Mouse (Mus musculus) hindbrain, embryonic 13.5 days (tissue): ENCODE data around the gene Axl. TPM values are rescaled to one million over a fixed set of nuclear protein-coding genes. Genes with fewer than 3 reads are reported as not detected.

ENCODE experiments used
- ATAC-seq: fragments of 200-750 bp; cut with Nextera tagmentation; 2 replicates; pipeline ENCODE4 v1.8.0; 2017; ENCODE audit warnings: moderate TSS enrichment; ENCODE audit not compliant: low FRiP score
- H3K27ac ChIP-seq: fragments of 300-500 bp; sonication (generic); 2 replicates; pipeline ENCODE4 v1.5.1; 2015; ENCODE audit warnings: inconsistent platforms, mild to moderate bottlenecking, moderate library complexity
- H3K27me3 ChIP-seq: fragments of 300-500 bp; sonication (generic); 2 replicates; pipeline ENCODE4 v1.6.1; 2015; ENCODE audit warnings: mild to moderate bottlenecking, inconsistent platforms
- H3K36me3 ChIP-seq: fragments of 300-500 bp; sonication (generic); 2 replicates; pipeline ENCODE4 v1.6.1; 2015; ENCODE audit warnings: mild to moderate bottlenecking, inconsistent platforms
- H3K4me1 ChIP-seq: fragments of 300-500 bp; sonication (generic); replicated peaks from 2 replicates; pipeline ENCODE4 v1.6.1; 2015; ENCODE audit warnings: inconsistent platforms
- H3K4me2 ChIP-seq: fragments of 300-500 bp; sonication (generic); 2 replicates; pipeline ENCODE4 v1.6.1; 2015; ENCODE audit warnings: inconsistent platforms, mild to moderate bottlenecking, moderate library complexity
- H3K4me3 ChIP-seq: fragments of 300-500 bp; sonication (generic); 2 replicates; pipeline ENCODE4 v1.5.1; 2015; ENCODE audit warnings: mild to moderate bottlenecking, inconsistent platforms
- H3K9ac ChIP-seq: fragments of 300-500 bp; sonication (generic); 2 replicates; pipeline ENCODE4 v1.6.1; 2015; ENCODE audit warnings: mild to moderate bottlenecking, inconsistent platforms
- H3K9me3 ChIP-seq: fragments of 300-500 bp; sonication (generic); 2 replicates; pipeline ENCODE4 v1.6.1; 2016; ENCODE audit warnings: inconsistent platforms
- WGBS: fragments of 180-500 bp; shearing (Covaris S2); methylation state at CpG from one replicate; pipeline ENCODE4 v1.1.7; 2015; 5-methylcytosine and 5-hydroxymethylcytosine counted together
- polyA plus RNA-seq: library from polyadenylated mRNA; unstranded; fragments of >200 nt; fragmentation: Nextera tagmentation; extraction: Ambion mirVana; gene quantifications from 2 replicates; pipeline ENCODE4 v1.2.1, GENCODE M21; 2015

Gene Axl
- 21.9 and 22.2 TPM in 2 replicates for polyA plus RNA-seq

- Histone ChIP-seq H3K27ac (0 out of 2 replicates have a peak within 1 kb of the TSS, but pooled peaks have one; percentile 30), H3K9ac (peak within 1 kb of the TSS; percentile 66), H3K36me3 (no peaks in the 10 kb centered on the region), H3K4me2 (peak within 1 kb of the TSS; percentile 63), H3K27me3 (no peaks in the 10 kb centered on the region), H3K4me3 (peak within 1 kb of the TSS; percentile 42), H3K4me1 (peaks cover 19% of the 10 kb centered on the region), H3K9me3 (no peaks in the 10 kb centered on the region)
- WGBS = under 1% methylated on average over 24 of the region's 30 CpGs
- ATAC-seq = peak; percentile 85
These were observed at the start of gene Axl for GRCm38 (mm10) chr7:25788220-25789128. Axl (minus strand) TSS chr7:25788705.

- H3K4me2 ChIP-seq = no peak overlapping the region
- no peaks in the 10 kb centered on the region for H3K36me3 ChIP-seq
- no peaks in the 10 kb centered on the region for H3K4me1 ChIP-seq
- no peaks in the 10 kb centered on the region for H3K27me3 ChIP-seq
- WGBS = 82% methylated on average over 10 of the region's 10 CpGs
- ATAC-seq = no peak
- H3K4me3 ChIP-seq = no peak overlapping the region
- H3K27ac ChIP-seq = no peak overlapping the region
- no peak overlapping the region for H3K9ac ChIP-seq
- no peaks in the 10 kb centered on the region for H3K9me3 ChIP-seq
These were observed 46.8 kb upstream of the Axl start for GRCm38 (mm10) chr7:25835188-25835891.

GRCm38 (mm10) chr7:25831557-25832530, 43.3 kb upstream of the Axl start:
- H3K27me3 ChIP-seq = no peaks in the 10 kb centered on the region
- no peak overlapping the region for H3K9ac ChIP-seq
- no peak overlapping the region for H3K4me2 ChIP-seq
- WGBS = 80% methylated on average over 10 of the region's 10 CpGs
- H3K27ac ChIP-seq = no peak overlapping the region
- no peaks in the 10 kb centered on the region for H3K9me3 ChIP-seq
- no peak overlapping the region for H3K4me3 ChIP-seq
- H3K36me3 ChIP-seq = no peaks in the 10 kb centered on the region
- ATAC-seq = no peak
- H3K4me1 ChIP-seq = no peaks in the 10 kb centered on the region

GRCm38 (mm10) chr7:25830251-25830650, 41.7 kb upstream of the Axl start:
- Histone ChIP-seq H3K4me2 (no peak overlapping the region), H3K27ac (no peak overlapping the region), H3K4me3 (no peak overlapping the region), H3K27me3 (no peaks in the 10 kb centered on the region), H3K9me3 (no peaks in the 10 kb centered on the region), H3K9ac (no peak overlapping the region), H3K36me3 (no peaks in the 10 kb centered on the region), H3K4me1 (no peaks in the 10 kb centered on the region)
- ATAC-seq = no peak
- 80% methylated on average over 2 of the region's 2 CpGs for WGBS

GRCm38 (mm10) chr7:25827199-25827598, 38.7 kb upstream of the Axl start:
- Histone ChIP-seq H3K9ac (no peak overlapping the region), H3K4me2 (no peak overlapping the region), H3K27ac (no peak overlapping the region), H3K9me3 (no peaks in the 10 kb centered on the region), H3K36me3 (no peaks in the 10 kb centered on the region), H3K4me3 (no peak overlapping the region), H3K27me3 (no peaks in the 10 kb centered on the region), H3K4me1 (no peaks in the 10 kb centered on the region)
- ATAC-seq = no peak
- 82% methylated on average over 3 of the region's 3 CpGs for WGBS

- no peak overlapping the region for H3K9ac ChIP-seq
- no peak for ATAC-seq
- no peaks in the 10 kb centered on the region for H3K4me1 ChIP-seq
- H3K9me3 ChIP-seq = no peaks in the 10 kb centered on the region
- H3K36me3 ChIP-seq = no peaks in the 10 kb centered on the region
- H3K4me3 ChIP-seq = no peak overlapping the region
- H3K4me2 ChIP-seq = no peak overlapping the region
- 88% methylated on average over 6 of the region's 6 CpGs for WGBS
- H3K27ac ChIP-seq = no peak overlapping the region
- H3K27me3 ChIP-seq = no peaks in the 10 kb centered on the region
These were observed 37.5 kb upstream of the Axl start for GRCm38 (mm10) chr7:25826029-25826428.

GRCm38 (mm10) chr7:25825043-25825442, 36.5 kb upstream of the Axl start:
- H3K9me3 ChIP-seq = no peaks in the 10 kb centered on the region
- 55% methylated on average over 9 of the region's 9 CpGs for WGBS
- no peaks in the 10 kb centered on the region for H3K27me3 ChIP-seq
- H3K9ac ChIP-seq = no peak overlapping the region
- H3K36me3 ChIP-seq = no peaks in the 10 kb centered on the region
- no peaks in the 10 kb centered on the region for H3K4me1 ChIP-seq
- no peak overlapping the region for H3K4me2 ChIP-seq
- ATAC-seq = no peak
- H3K4me3 ChIP-seq = no peak overlapping the region
- H3K27ac ChIP-seq = no peak overlapping the region

- no peaks in the 10 kb centered on the region for H3K36me3 ChIP-seq
- no peak within 1 kb of the TSS for H3K27ac ChIP-seq
- ATAC-seq = peak; percentile 70
- peak within 1 kb of the TSS; percentile 52 for H3K4me3 ChIP-seq
- no peaks in the 10 kb centered on the region for H3K9me3 ChIP-seq
- WGBS = 1% methylated on average over 40 of the region's 40 CpGs
- H3K4me1 ChIP-seq = peaks cover 15% of the 10 kb centered on the region
- H3K4me2 ChIP-seq = peak within 1 kb of the TSS; percentile 77
- peaks cover 28% of the 10 kb centered on the region for H3K27me3 ChIP-seq
- peak within 1 kb of the TSS; percentile 72 for H3K9ac ChIP-seq
These were observed 27.9 kb upstream of the Axl start, which contains the start of gene Cyp2s1 for GRCm38 (mm10) chr7:25816241-25816919. Cyp2s1 (minus strand) TSS chr7:25816913.

GRCm38 (mm10) chr7:25815571-25815970, 27.1 kb upstream of the Axl start:
- no peak overlapping the region for H3K9ac ChIP-seq
- 29% methylated on average over 7 of the region's 7 CpGs for WGBS
- H3K4me2 ChIP-seq = peak overlapping the region; percentile 77
- peak overlapping the region; percentile 52; the same call in 1 of the 2 replicates for H3K4me3 ChIP-seq
- peaks cover 15% of the 10 kb centered on the region for H3K4me1 ChIP-seq
- no peaks in the 10 kb centered on the region for H3K9me3 ChIP-seq
- H3K27ac ChIP-seq = no peak overlapping the region
- no peaks in the 10 kb centered on the region for H3K36me3 ChIP-seq
- H3K27me3 ChIP-seq = peaks cover 28% of the 10 kb centered on the region
- 0 out of 2 replicates have a peak, but pooled peaks have one; percentile 13 for ATAC-seq

- 80% methylated on average over 9 of the region's 9 CpGs for WGBS
- H3K27me3 ChIP-seq = peaks cover 28% of the 10 kb centered on the region
- no peak overlapping the region for H3K4me3 ChIP-seq
- ATAC-seq = no peak
- peaks cover 15% of the 10 kb centered on the region for H3K4me1 ChIP-seq
- H3K36me3 ChIP-seq = no peaks in the 10 kb centered on the region
- no peak overlapping the region for H3K27ac ChIP-seq
- H3K4me2 ChIP-seq = no peak overlapping the region
- no peak overlapping the region for H3K9ac ChIP-seq
- no peaks in the 10 kb centered on the region for H3K9me3 ChIP-seq
These were observed 26.2 kb upstream of the Axl start for GRCm38 (mm10) chr7:25814711-25815110.

- Histone ChIP-seq H3K4me1 (peaks cover 15% of the 10 kb centered on the region), H3K4me2 (no peak overlapping the region), H3K27ac (no peak overlapping the region), H3K36me3 (no peaks in the 10 kb centered on the region), H3K9me3 (no peaks in the 10 kb centered on the region), H3K27me3 (peaks cover 28% of the 10 kb centered on the region), H3K4me3 (no peak overlapping the region), H3K9ac (no peak overlapping the region)
- 35% methylated on average over 1 of the region's 1 CpGs for WGBS
- no peak for ATAC-seq
These were observed 23.7 kb upstream of the Axl start for GRCm38 (mm10) chr7:25812195-25812594.
